Mouse (Mus musculus) heart, adult 11 months (tissue): ENCODE data around the gene Zdhhc8.
A peak's percentile ranks its signal among the peaks of the same experiment; 100 is the strongest.

Experiments used
- DNase-seq: peaks from one replicate; pipeline ENCODE4 v3.0.0; 2022

The Zdhhc8 gene

DNA sequence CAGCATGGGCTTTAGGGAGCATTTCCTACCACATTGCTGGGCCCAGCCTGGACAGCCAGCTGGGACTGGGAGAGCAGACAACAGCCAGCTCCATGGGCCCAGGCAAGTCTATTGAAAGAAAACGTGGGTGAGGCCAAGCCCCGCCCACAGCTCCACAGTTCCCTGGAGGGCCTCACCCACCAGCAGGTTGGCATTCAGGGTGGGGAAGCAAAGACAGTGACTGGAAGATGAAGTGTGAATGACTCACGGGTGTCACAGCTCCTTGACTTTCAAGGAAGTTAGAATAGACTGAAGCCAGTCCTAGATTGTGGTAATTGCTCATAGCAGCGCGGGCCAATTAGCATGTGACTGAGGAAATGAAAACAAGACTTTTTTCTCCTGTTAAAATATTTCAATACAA lies 39.9 kb downstream of the Zdhhc8 start:
- DNase-seq = no peak

- no peak for DNase-seq
Measured at GRCm38 (mm10) chr16:18194208-18194985, 40.5 kb downstream of the Zdhhc8 start.

GRCm38 (mm10) chr16:18191006-18191405 lies 43.9 kb downstream of the Zdhhc8 start:
- DNase-seq = no peak

GRCm38 (mm10) chr16:18187221-18187620 lies 47.7 kb downstream of the Zdhhc8 start:
- DNase-seq = peak; percentile 92

DNA sequence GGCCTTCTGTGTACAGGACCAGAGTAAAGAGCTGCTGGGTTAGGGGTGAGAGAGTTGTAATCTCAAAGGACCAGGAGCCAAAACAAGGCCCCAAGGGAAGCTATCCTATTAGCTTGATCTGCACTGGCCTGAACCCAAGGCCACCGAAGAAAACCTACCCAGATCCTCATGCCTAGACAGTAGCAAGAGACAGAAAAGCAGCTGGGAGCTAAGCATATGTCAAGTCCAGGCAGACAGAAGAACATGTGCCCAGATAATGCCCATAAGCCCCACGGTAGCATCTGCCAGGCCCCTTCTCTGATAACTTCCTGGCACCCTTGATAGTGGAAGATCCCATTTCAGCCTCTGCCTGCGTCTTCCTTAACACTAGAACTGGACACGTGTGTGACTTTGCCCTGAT lies 48.1 kb downstream of the Zdhhc8 start:
- no peak for DNase-seq

DNA sequence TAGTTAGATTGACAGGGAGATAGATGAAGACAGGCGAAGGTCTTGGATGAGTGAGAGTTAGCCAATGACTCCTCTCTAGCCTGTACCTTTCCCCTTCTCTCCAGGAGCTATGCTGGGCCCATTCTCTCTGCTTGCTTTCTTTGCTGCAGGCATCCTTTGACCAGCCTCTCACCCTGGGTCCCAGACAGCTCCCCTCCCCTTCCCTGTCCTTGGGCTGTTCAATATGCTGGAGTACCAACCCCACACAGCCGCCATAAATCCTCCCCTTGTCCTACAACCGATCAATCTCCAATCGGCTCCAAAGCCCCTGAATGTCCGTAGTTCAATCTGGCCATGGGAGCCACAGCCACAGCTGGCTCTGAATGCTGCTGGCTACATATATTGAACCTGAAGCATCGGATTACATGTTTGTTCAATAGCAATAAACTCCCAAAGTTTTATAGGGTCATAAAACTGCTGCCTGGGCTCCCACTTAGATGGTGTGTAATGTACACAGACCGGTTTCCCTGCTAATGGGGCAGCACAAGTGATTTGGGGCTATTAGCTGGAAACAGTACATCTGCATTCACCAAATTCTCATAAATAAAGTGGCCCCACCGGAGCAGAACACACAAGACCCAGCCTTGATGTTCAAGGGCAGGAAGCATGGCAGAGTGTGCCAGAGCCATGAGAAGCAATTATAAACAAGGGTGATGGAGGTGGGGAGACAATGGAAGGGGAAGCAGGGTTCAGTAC lies 49.1 kb downstream of the Zdhhc8 start:
- no peak for DNase-seq

- no peak for DNase-seq
Measured at GRCm38 (mm10) chr16:18182766-18183165, 52.2 kb downstream of the Zdhhc8 start.

DNA sequence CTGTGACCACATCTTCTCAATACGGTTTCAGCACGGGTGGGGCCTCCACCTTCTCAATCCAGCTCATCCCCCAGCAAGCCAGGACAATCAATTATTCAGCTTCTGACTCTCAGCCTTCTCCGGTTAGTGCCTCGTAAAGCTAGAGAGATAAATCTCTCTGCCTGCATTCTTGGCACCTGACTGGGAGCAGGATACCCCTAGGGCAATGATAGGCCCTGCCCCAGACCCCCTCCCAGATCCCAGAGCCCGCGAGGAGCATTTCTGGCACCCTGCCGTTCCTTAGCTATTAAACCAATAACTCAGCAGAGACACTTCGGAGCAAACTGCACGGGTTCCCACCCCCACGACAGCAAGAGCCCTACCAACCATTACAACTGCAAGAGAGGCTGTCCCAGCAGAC lies 53.5 kb downstream of the Zdhhc8 start:
- no peak for DNase-seq

GRCm38 (mm10) chr16:18179591-18179990 lies 55.3 kb downstream of the Zdhhc8 start:
- no peak for DNase-seq

DNA sequence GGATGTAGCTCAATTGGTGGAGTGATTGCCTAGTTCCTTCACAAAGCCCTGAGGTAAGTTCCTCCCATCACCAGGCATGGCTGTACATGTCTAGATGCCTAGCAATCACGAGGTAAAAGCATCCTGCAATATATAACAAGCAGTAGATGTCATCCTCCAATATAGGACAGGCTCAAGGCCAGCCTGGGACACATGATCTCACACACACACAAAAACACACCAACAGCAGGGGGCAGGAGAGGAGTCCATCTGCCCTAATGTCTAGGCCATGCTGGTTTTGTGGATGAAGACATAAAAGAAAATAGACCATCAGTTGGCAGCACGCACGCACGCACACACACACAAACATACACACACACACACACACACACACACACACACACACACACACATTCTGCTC lies 58.2 kb downstream of the Zdhhc8 start:
- DNase-seq = no peak

- DNase-seq = no peak
Measured at GRCm38 (mm10) chr16:18175817-18176541, 59.0 kb downstream of the Zdhhc8 start.

DNA sequence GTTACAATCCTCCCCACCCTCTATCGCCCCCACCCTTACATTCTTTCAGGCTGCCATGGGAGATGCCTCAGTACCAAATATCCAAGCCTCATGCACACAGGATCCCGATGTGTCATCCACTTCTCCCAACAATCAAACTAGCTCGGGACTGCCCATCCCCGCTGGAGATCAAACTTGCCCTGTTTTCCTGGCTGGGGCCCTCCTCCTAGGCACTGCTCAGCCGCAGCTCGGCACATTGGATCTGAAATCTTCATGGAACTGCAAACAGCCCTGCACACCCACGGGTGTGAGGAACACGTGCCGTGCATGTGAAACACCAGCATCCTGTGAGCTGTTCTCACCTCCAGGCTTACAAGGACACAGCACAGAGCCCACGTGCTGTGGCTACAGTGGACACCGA lies 61.1 kb downstream of the Zdhhc8 start:
- no peak for DNase-seq

DNA sequence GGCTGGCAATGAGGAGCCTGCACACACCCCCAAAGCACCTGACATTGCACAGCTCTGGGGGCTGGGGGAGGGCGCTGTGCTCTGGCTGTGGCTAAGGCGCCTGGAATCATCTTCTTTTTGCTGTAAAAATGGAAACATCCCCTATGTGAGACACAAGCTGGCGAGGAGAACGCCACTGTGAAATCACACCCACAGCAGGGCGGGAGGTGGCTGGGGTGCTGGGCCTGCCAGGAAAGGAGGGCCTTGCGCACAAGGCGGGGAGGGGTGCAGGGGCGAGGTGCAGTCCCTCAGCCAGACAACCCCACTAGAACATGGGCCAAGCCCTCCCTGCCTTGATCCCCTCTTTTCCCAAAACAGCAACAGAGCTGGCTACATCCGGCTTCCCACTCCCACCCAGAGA lies 61.7 kb downstream of the Zdhhc8 start:
- no peak for DNase-seq

DNA sequence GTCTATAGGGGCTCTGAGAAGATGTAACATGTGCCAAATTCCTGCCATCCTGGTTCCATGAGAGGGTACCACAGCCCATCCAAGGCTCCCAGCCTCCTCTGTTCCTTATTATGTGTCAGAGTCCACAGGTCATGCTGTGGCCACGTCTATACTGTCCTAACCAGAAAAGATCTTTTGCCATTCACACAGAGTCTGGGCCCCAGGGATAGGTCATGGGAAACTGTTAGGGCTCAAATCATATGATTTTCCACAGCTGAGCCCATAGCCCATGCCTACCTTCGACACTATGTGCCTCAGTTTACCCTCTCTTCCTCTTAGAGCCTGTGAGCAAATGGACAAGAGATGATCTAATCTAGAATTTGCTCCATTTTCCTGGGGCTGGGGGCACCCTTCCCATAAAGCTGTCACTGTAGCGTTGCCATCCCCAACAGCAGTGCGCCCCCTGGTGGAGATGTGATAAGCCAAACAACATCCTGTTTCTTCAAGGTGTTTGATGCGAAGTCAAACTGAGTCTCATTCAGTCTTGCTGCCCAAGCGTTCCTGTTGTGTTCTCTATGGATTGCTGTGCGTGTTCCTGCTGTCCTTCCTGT lies 62.6 kb downstream of the Zdhhc8 start:
- DNase-seq = no peak
